Mouse (Mus musculus) neural tube, embryonic 12.5 days (tissue): ENCODE measurements at regions not wholly inside any gene's neighbourhood (a gene's known extent, or its start where the extent isn't known, plus 50 kb on each side); places are given as distances from the start of the nearest gene placed in this dataset.

Source experiments
- ATAC-seq: fragments of 200-750 bp; cut with Nextera tagmentation; 2 replicates; pipeline ENCODE4 v1.8.0; 2017; ENCODE audit warnings: low read depth, mild to moderate bottlenecking, moderate TSS enrichment, moderate library complexity; ENCODE audit not compliant: low FRiP score
- H3K27ac ChIP-seq: fragments of 300-500 bp; sonication (generic); 2 replicates; pipeline ENCODE4 v1.5.1; 2016
- H3K27me3 ChIP-seq: fragments of 300-500 bp; sonication (generic); replicated peaks from 2 replicates; pipeline ENCODE4 v1.6.1; 2016; ENCODE audit warnings: mild to moderate bottlenecking
- H3K36me3 ChIP-seq: fragments of 300-500 bp; sonication (generic); 2 replicates; pipeline ENCODE4 v1.6.1; 2016; ENCODE audit warnings: mild to moderate bottlenecking
- H3K4me1 ChIP-seq: fragments of 300-500 bp; sonication (generic); 2 replicates; pipeline ENCODE4 v1.6.1; 2016
- H3K4me2 ChIP-seq: fragments of 300-500 bp; sonication (generic); replicated peaks from 2 replicates; pipeline ENCODE4 v1.6.1; 2016; ENCODE audit warnings: mild to moderate bottlenecking
- H3K4me3 ChIP-seq: fragments of 300-500 bp; sonication (generic); 2 replicates; pipeline ENCODE4 v1.5.1; 2016
- H3K9ac ChIP-seq: fragments of 300-500 bp; sonication (generic); 2 replicates; pipeline ENCODE4 v1.6.1; 2016; ENCODE audit warnings: mild to moderate bottlenecking
- H3K9me3 ChIP-seq: fragments of 300-500 bp; sonication (generic); 2 replicates; pipeline ENCODE4 v1.6.1; 2016; ENCODE audit warnings: mild to moderate bottlenecking
- WGBS: fragments of 180-500 bp; shearing (Covaris S2); methylation state at CpG from one replicate; pipeline ENCODE4 v1.1.7; 2016; 5-methylcytosine and 5-hydroxymethylcytosine counted together

GRCm38 (mm10) chr7:94666392-94667155 is 1504.5 kb upstream of the Tenm4 start:
- Histone ChIP-seq H3K27ac (no peak overlapping the region), H3K4me2 (no peak overlapping the region), H3K9ac (no peak overlapping the region)

GRCm38 (mm10) chr7:94668296-94668695 is 1502.8 kb upstream of the Tenm4 start:
- Histone ChIP-seq H3K9ac (no peak overlapping the region), H3K36me3 (no peaks in the 10 kb centered on the region), H3K9me3 (no peaks in the 10 kb centered on the region), H3K4me3 (no peak overlapping the region), H3K4me1 (no peaks in the 10 kb centered on the region), H3K27me3 (no peaks in the 10 kb centered on the region), H3K4me2 (no peak overlapping the region), H3K27ac (no peak overlapping the region)
- no peak for ATAC-seq
- WGBS, result 56% methylated on average over 1 of the region's 1 CpGs

More at GRCm38 (mm10) chr7:94666392-94667155, 1504.5 kb upstream of the Tenm4 start:
- Histone ChIP-seq H3K4me1 (no peaks in the 10 kb centered on the region), H3K36me3 (no peaks in the 10 kb centered on the region), H3K4me3 (no peak overlapping the region), H3K9me3 (no peaks in the 10 kb centered on the region), H3K27me3 (no peaks in the 10 kb centered on the region)
- no peak for ATAC-seq
- WGBS, result 87% methylated on average over 4 of the region's 4 CpGs

GRCm38 (mm10) chr7:94668836-94669396 is 1502.1 kb upstream of the Tenm4 start:
- ATAC-seq, result no peak
- Histone ChIP-seq H3K36me3 (no peaks in the 10 kb centered on the region), H3K4me1 (no peaks in the 10 kb centered on the region), H3K4me3 (no peak overlapping the region), H3K4me2 (no peak overlapping the region), H3K9me3 (no peaks in the 10 kb centered on the region), H3K27me3 (no peaks in the 10 kb centered on the region), H3K27ac (no peak overlapping the region), H3K9ac (no peak overlapping the region)
- WGBS, result 80% methylated on average over 2 of the region's 2 CpGs

GRCm38 (mm10) chr7:94687887-94688286 is 1483.2 kb upstream of the Tenm4 start:
- Histone ChIP-seq H3K4me1 (no peaks in the 10 kb centered on the region), H3K27ac (no peak overlapping the region), H3K9ac (no peak overlapping the region), H3K4me3 (no peak overlapping the region), H3K36me3 (no peaks in the 10 kb centered on the region), H3K27me3 (no peaks in the 10 kb centered on the region), H3K9me3 (no peaks in the 10 kb centered on the region), H3K4me2 (no peak overlapping the region)
- 53% methylated on average over 2 of the region's 2 CpGs for WGBS
- no peak for ATAC-seq

GRCm38 (mm10) chr7:94697214-94697613 is 1473.8 kb upstream of the Tenm4 start:
- ATAC-seq, result peak; percentile 88
- H3K9me3 ChIP-seq, result no peaks in the 10 kb centered on the region
- no peak overlapping the region for H3K27ac ChIP-seq
- WGBS, result 79% methylated on average over 4 of the region's 4 CpGs
- H3K4me3 ChIP-seq, result no peak overlapping the region
- no peaks in the 10 kb centered on the region for H3K27me3 ChIP-seq
- H3K9ac ChIP-seq, result no peak overlapping the region
- no peaks in the 10 kb centered on the region for H3K4me1 ChIP-seq
- no peaks in the 10 kb centered on the region for H3K36me3 ChIP-seq
- no peak overlapping the region for H3K4me2 ChIP-seq

GRCm38 (mm10) chr7:94706457-94706856 is 1464.6 kb upstream of the Tenm4 start:
- Histone ChIP-seq H3K9me3 (no peaks in the 10 kb centered on the region), H3K4me2 (no peak overlapping the region), H3K36me3 (no peaks in the 10 kb centered on the region), H3K9ac (no peak overlapping the region), H3K4me3 (no peak overlapping the region), H3K27ac (no peak overlapping the region), H3K4me1 (no peaks in the 10 kb centered on the region), H3K27me3 (no peaks in the 10 kb centered on the region)
- no peak for ATAC-seq

GRCm38 (mm10) chr7:94733433-94733832 is 1437.6 kb upstream of the Tenm4 start:
- H3K27me3 ChIP-seq, result no peaks in the 10 kb centered on the region
- no peak overlapping the region for H3K27ac ChIP-seq
- no peak overlapping the region for H3K4me3 ChIP-seq
- H3K9ac ChIP-seq, result no peak overlapping the region
- no peaks in the 10 kb centered on the region for H3K9me3 ChIP-seq
- ATAC-seq, result no peak
- no peak overlapping the region for H3K4me2 ChIP-seq
- H3K36me3 ChIP-seq, result no peaks in the 10 kb centered on the region
- no peaks in the 10 kb centered on the region for H3K4me1 ChIP-seq
- WGBS, result 82% methylated on average over 1 of the region's 1 CpGs

- H3K36me3 ChIP-seq, result no peaks in the 10 kb centered on the region
- no peak for ATAC-seq
- no peaks in the 10 kb centered on the region for H3K9me3 ChIP-seq
- 59% methylated on average over 4 of the region's 4 CpGs for WGBS
- H3K27ac ChIP-seq, result no peak overlapping the region
- no peak overlapping the region for H3K4me3 ChIP-seq
- H3K4me1 ChIP-seq, result no peaks in the 10 kb centered on the region
- H3K27me3 ChIP-seq, result no peaks in the 10 kb centered on the region
- no peak overlapping the region for H3K4me2 ChIP-seq
- no peak overlapping the region for H3K9ac ChIP-seq
Measured at GRCm38 (mm10) chr7:94734741-94735140, 1436.3 kb upstream of the Tenm4 start.
